Mouse (Mus musculus): ENCODE results near the gene Hoxb4. TPM values are rescaled to one million over a fixed set of nuclear protein-coding genes. Genes with fewer than 3 reads are reported as not detected.

The Hoxb4 gene
- not detected in 2 replicates for polyA plus RNA-seq (2015; fragmentation: Nextera tagmentation; extraction: Ambion mirVana)

DNA sequence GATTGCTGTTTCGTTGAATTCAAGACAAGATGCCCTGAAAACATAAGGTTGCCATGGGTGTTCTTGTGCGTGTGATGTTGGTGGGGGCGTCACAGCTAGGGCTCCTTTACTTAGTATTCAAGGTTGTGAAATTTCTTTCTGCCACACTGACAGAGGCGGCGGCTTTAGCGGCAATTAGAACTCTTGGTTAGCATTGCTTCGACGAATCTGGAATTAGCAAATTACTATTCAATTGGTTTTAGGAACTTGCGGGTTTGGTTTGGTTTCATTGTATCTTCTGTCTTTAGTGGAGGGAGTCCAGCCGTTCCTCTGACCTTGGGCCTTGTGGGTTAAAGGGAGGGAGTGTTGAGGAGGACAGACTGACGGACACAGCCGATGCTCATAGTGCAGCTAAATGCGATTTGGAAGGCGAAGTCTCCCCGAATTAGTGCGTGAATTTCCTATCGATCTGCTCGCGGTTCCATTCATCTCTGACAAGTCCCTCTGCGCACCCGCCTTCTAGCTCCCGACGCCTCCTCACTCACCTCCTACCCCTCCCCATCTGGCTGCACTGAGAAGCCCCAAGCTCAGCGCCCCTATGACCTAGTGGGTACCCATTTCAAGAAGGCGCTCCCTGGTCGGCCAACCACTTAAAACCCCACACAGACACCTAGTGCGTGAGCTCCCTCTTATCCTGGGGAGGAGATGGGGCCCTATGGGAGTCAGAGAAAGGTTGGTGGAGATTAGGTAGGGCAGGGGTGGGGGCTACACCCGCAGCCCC lies at the start of gene Hoxb4:
Hoxb4 (plus strand) TSS at position 660 of the 760 bp plus-strand sequence.
- peaks cover 91% of the 10 kb centered on the region for H3K27me3 ChIP-seq (ENCODE audit: control insufficient read depth, insufficient read depth, low read depth, low read length)
- no peaks in the 10 kb centered on the region for H3K36me3 ChIP-seq (ENCODE audit: control insufficient read depth, insufficient read depth, low read length)
- under 1% methylated on average over 28 of the region's 28 CpGs for WGBS
- no peak for ATAC-seq
- H3K9me3 ChIP-seq (replicated peaks; ENCODE audit: control insufficient read depth, low read length, poor library complexity, severe bottlenecking) = no peaks in the 10 kb centered on the region
- H3K4me1 ChIP-seq (ENCODE audit: control insufficient read depth, insufficient read depth, low read length) = no peaks in the 10 kb centered on the region
- H3K27ac ChIP-seq (ENCODE audit: low read length) = no peak within 1 kb of the TSS
- no peak within 1 kb of the TSS for H3K4me3 ChIP-seq (ENCODE audit: low read depth, low read length)
- H3K9ac ChIP-seq (ENCODE audit: low read depth, low read length) = no peak within 1 kb of the TSS
- peak within 1 kb of the TSS; percentile 12; the same call in 1 of the 2 replicates for H3K4me2 ChIP-seq (ENCODE audit: low read length)

DNA sequence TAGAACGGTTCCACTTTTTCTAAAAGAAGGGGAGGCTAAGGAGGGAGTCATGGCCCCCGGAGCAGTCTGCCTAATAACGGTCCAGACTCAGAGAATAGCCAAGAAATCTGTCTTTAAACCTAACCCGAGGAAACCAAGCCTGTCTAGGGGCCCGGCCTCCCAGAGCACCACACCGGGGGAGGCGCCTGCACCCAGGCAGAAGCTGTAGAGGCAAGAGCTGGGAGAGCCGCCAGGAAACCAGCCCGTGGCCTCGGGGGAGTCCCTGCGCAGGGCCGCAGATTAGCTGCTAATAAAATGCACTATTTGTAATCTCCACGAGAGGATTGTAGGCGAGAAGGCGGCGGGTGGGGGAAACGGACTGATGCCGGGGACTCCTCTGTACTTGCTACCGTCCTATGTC lies 48.2 kb upstream of the Hoxb4 start:
- H3K27ac ChIP-seq (ENCODE audit: low read length) = no peak overlapping the region
- no peak for ATAC-seq
- H3K4me1 ChIP-seq (ENCODE audit: control insufficient read depth, insufficient read depth, low read length) = no peaks in the 10 kb centered on the region; the same call in 1 of the 2 replicates
- H3K36me3 ChIP-seq (ENCODE audit: control insufficient read depth, insufficient read depth, low read length) = no peaks in the 10 kb centered on the region
- no peaks in the 10 kb centered on the region for H3K9me3 ChIP-seq (replicated peaks; ENCODE audit: control insufficient read depth, low read length, poor library complexity, severe bottlenecking)
- peaks cover 91% of the 10 kb centered on the region for H3K27me3 ChIP-seq (ENCODE audit: control insufficient read depth, insufficient read depth, low read depth, low read length)
- no peak overlapping the region for H3K9ac ChIP-seq (ENCODE audit: low read depth, low read length)
- under 1% methylated on average over 19 of the region's 19 CpGs for WGBS
- H3K4me2 ChIP-seq (ENCODE audit: low read length) = no peak overlapping the region
- H3K4me3 ChIP-seq (ENCODE audit: low read depth, low read length) = no peak overlapping the region

DNA sequence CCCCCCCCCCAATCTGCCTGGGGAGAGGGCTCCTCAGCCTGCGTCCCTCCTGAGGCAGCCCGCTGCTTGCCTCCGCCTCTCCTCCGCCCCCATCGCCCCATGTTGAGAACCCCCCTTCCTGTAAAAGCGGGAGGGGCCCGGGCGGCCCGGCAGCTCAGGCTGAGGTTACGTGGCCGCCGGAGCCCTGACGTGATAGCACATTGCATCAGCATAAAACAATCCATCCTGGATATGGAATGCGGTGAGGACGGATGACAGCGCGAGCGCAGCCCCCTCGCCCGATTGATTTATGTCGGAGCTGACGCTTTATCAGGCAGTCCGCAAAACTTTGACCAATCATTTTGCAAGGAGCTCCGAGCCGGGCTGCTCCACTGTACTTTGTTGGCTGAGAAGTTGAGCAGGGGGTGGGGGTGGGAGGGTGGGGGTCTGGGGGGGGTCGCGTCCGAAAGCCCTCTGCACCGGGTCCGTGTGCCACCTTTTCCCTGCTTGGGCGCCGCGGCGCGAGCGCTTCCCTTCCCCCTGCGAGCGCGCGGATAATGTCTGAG lies 47.0 kb upstream of the Hoxb4 start, which contains the start of gene Hoxb9:
Hoxb9 (plus strand) TSS at position 462 of the 545 bp plus-strand sequence.
- no peak within 1 kb of the TSS for H3K27ac ChIP-seq (ENCODE audit: low read length)
- no peaks in the 10 kb centered on the region; the same call in 1 of the 2 replicates for H3K4me1 ChIP-seq (ENCODE audit: control insufficient read depth, insufficient read depth, low read length)
- H3K9me3 ChIP-seq (replicated peaks; ENCODE audit: control insufficient read depth, low read length, poor library complexity, severe bottlenecking) = no peaks in the 10 kb centered on the region

DNA sequence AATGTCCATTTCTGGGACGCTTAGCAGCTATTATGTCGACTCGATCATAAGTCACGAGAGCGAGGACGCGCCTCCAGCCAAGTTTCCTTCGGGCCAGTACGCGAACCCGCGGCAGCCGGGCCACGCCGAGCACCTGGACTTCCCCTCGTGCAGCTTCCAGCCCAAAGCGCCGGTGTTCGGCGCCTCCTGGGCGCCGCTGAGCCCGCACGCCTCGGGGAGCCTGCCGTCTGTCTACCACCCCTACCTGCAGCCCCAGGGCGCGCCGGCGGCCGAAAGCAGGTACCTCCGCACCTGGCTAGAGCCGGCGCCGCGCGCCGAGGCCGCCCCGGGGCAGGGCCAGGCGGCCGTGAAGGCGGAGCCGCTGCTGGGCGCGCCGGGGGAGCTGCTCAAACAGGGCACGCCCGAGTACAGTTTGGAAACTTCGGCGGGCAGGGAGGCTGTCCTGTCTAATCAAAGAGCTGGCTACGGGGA lies 46.5 kb upstream of the Hoxb4 start:
- Histone ChIP-seq H3K4me2 (ENCODE audit: low read length) (no peak overlapping the region), H3K9ac (ENCODE audit: low read depth, low read length) (no peak overlapping the region), H3K36me3 (ENCODE audit: control insufficient read depth, insufficient read depth, low read length) (no peaks in the 10 kb centered on the region), H3K9me3 (replicated peaks; ENCODE audit: control insufficient read depth, low read length, poor library complexity, severe bottlenecking) (no peaks in the 10 kb centered on the region), H3K27me3 (ENCODE audit: control insufficient read depth, insufficient read depth, low read depth, low read length) (peaks cover 91% of the 10 kb centered on the region), H3K27ac (ENCODE audit: low read length) (no peak overlapping the region), H3K4me1 (ENCODE audit: control insufficient read depth, insufficient read depth, low read length) (no peaks in the 10 kb centered on the region; the same call in 1 of the 2 replicates), H3K4me3 (ENCODE audit: low read depth, low read length) (no peak overlapping the region)
- WGBS = under 1% methylated on average over 52 of the region's 52 CpGs
- no peak for ATAC-seq

More for the DNA sequence above, 47.0 kb upstream of the Hoxb4 start, which contains the start of gene Hoxb9:
- no peak within 1 kb of the TSS for H3K4me2 ChIP-seq (ENCODE audit: low read length)
- no peak within 1 kb of the TSS for H3K4me3 ChIP-seq (ENCODE audit: low read depth, low read length)
- no peaks in the 10 kb centered on the region for H3K36me3 ChIP-seq (ENCODE audit: control insufficient read depth, insufficient read depth, low read length)
- WGBS = under 1% methylated on average over 40 of the region's 40 CpGs
- ATAC-seq = no peak
- H3K9ac ChIP-seq (ENCODE audit: low read depth, low read length) = no peak within 1 kb of the TSS
- peaks cover 91% of the 10 kb centered on the region for H3K27me3 ChIP-seq (ENCODE audit: control insufficient read depth, insufficient read depth, low read depth, low read length)

DNA sequence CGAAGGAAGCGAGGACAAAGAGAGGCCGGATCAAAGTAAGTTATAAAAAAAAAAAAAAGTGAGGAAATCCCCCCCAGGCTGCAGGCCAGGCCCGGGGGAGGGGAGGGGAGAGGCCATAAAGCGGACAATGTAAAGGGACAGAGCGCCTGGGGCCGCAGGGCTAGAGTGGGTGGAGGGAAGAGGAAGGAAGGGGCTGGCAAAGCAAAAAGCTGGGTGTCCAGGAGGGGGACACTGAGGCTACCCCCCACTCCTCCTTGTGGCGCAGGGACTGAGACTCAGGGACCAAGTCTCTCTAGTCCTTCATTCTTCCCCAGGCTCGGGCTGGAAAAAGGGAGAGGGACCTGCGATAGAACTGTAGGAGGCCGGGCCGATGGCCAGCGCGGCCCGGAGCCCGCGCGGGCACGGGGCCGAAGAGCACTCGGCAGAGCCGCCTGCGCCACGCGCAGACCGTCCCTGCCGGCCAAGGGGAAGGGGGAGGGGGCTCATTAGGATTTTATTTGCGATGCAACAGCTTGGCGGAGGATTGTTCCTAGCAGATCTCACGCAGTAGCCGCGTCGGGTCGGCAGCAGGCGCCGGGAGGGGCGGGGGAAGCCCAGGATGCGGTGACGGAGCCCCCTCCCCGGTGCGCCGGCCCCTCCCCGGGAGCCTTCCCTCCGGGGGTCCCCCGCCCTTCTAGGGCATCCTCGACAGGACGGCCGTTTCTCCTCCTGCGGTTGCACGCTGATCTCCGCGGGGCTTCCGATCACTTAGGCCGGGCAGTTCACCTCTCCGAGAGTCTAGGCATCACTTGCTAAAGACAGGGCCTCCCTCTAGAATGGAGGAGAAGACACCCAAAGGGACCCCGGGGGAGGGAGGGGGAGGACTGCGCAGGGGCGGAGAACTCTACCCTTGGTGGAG lies 45.8 kb upstream of the Hoxb4 start:
- Histone ChIP-seq H3K4me1 (ENCODE audit: control insufficient read depth, insufficient read depth, low read length) (no peaks in the 10 kb centered on the region; the same call in 1 of the 2 replicates), H3K4me2 (ENCODE audit: low read length) (no peak overlapping the region), H3K9ac (ENCODE audit: low read depth, low read length) (no peak overlapping the region), H3K27ac (ENCODE audit: low read length) (no peak overlapping the region), H3K27me3 (ENCODE audit: control insufficient read depth, insufficient read depth, low read depth, low read length) (peaks cover 91% of the 10 kb centered on the region), H3K9me3 (replicated peaks; ENCODE audit: control insufficient read depth, low read length, poor library complexity, severe bottlenecking) (no peaks in the 10 kb centered on the region), H3K4me3 (ENCODE audit: low read depth, low read length) (no peak overlapping the region), H3K36me3 (ENCODE audit: control insufficient read depth, insufficient read depth, low read length) (no peaks in the 10 kb centered on the region)
- WGBS = under 1% methylated on average over 47 of the region's 58 CpGs
- no peak for ATAC-seq

DNA sequence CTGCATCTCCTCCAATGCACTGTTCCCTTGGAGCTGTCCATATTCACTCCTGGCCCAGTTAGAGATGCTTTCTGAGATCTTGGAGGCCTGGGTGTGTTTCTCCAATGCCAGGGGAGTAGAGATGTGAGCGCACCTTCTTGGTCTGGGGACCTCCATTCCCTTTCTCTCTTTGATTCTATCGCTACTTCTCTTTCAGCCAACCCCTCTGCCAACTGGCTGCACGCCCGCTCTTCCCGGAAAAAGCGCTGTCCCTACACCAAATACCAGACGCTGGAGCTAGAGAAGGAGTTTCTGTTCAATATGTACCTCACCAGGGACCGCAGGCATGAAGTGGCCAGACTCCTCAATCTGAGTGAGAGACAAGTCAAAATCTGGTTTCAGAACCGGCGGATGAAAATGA lies 43.6 kb upstream of the Hoxb4 start:
- WGBS = 2% methylated on average over 10 of the region's 10 CpGs

DNA sequence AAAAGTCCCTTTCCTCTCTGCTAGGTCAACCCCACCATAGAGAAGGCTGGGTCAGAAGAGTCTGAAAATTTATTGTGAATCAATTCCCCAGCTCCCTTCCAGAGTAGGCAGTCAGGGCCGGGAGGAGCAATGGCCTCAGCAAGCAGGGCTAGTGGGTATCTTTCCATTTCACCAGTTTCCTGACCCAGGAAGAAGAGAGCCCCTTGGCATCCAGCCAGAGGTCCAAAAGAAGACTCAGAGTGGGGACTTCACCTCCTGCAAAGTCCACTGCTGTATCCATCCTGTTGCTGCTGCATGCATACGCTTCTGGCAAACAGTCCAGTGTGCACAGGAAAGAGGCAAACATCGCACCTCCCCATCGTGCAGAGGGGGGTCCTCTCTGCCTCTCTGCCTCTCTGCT lies 42.2 kb upstream of the Hoxb4 start:
- no peaks in the 10 kb centered on the region for H3K36me3 ChIP-seq (ENCODE audit: control insufficient read depth, insufficient read depth, low read length)
- no peak for ATAC-seq
- no peak overlapping the region for H3K27ac ChIP-seq (ENCODE audit: low read length)
- no peak overlapping the region for H3K4me2 ChIP-seq (ENCODE audit: low read length)
- 14% methylated on average over 4 of the region's 4 CpGs for WGBS
- no peaks in the 10 kb centered on the region; the same call in 1 of the 2 replicates for H3K4me1 ChIP-seq (ENCODE audit: control insufficient read depth, insufficient read depth, low read length)
- no peaks in the 10 kb centered on the region for H3K9me3 ChIP-seq (replicated peaks; ENCODE audit: control insufficient read depth, low read length, poor library complexity, severe bottlenecking)
- H3K9ac ChIP-seq (ENCODE audit: low read depth, low read length) = no peak overlapping the region
- peaks cover 88% of the 10 kb centered on the region for H3K27me3 ChIP-seq (ENCODE audit: control insufficient read depth, insufficient read depth, low read depth, low read length)
- H3K4me3 ChIP-seq (ENCODE audit: low read depth, low read length) = no peak overlapping the region

More for the DNA sequence above, 43.6 kb upstream of the Hoxb4 start:
- no peak overlapping the region for H3K4me2 ChIP-seq (ENCODE audit: low read length)
- no peaks in the 10 kb centered on the region for H3K36me3 ChIP-seq (ENCODE audit: control insufficient read depth, insufficient read depth, low read length)
- H3K9me3 ChIP-seq (replicated peaks; ENCODE audit: control insufficient read depth, low read length, poor library complexity, severe bottlenecking) = no peaks in the 10 kb centered on the region
- H3K4me1 ChIP-seq (ENCODE audit: control insufficient read depth, insufficient read depth, low read length) = no peaks in the 10 kb centered on the region; the same call in 1 of the 2 replicates
- no peak overlapping the region for H3K4me3 ChIP-seq (ENCODE audit: low read depth, low read length)
- H3K27ac ChIP-seq (ENCODE audit: low read length) = no peak overlapping the region
- peaks cover 91% of the 10 kb centered on the region for H3K27me3 ChIP-seq (ENCODE audit: control insufficient read depth, insufficient read depth, low read depth, low read length)
- ATAC-seq = no peak
- H3K9ac ChIP-seq (ENCODE audit: low read depth, low read length) = no peak overlapping the region

DNA sequence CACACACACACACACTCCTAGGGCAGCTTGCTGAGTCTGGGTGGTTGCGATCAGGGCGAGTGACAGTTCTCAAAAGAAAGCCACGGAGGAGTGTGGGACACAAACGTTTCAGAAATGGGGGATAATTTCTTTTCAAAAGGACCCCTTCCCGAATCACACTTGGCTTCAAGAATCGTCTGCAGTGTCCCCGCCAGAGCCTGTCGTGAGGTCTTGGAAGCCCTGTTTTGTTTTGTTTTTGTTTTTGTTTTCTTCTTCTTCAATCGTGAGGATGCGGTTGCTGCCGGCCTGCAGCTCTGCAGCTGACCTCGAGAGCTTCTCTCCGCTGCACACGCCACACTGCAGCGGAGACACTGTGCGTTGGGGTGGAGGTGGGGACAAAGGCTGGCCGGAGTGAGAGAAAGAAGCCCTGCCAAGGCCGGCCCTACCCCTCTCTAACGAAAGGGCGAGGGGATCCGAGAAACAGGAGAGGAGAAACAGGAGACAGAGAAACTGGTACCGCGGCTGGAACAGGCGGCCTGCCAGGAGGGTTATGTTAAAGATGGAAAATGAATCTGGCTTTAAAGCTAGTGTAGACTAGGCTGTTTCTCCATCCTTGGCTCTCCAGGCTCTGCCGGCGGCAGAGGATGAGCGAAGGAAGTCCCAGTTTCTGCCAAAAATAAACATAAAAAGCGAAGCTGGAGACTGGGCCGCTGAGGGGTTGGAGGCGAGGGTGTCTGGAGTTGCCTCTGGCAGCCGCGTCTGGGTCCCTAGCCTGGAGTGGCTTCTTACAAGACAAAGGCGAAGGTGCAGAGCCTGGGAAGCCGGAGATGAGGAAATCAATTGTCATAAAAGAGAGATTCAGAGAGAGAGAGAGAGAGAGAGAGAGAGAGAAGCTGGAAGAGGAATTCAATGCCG lies 40.7 kb upstream of the Hoxb4 start:
- peaks cover 82% of the 10 kb centered on the region for H3K27me3 ChIP-seq (ENCODE audit: control insufficient read depth, insufficient read depth, low read depth, low read length)
- no peak for ATAC-seq
- H3K4me2 ChIP-seq (ENCODE audit: low read length) = no peak overlapping the region
- no peak overlapping the region for H3K4me3 ChIP-seq (ENCODE audit: low read depth, low read length)
- no peak overlapping the region for H3K9ac ChIP-seq (ENCODE audit: low read depth, low read length)
- H3K27ac ChIP-seq (ENCODE audit: low read length) = no peak overlapping the region
- WGBS = 2% methylated on average over 35 of the region's 35 CpGs
- H3K4me1 ChIP-seq (ENCODE audit: control insufficient read depth, insufficient read depth, low read length) = no peaks in the 10 kb centered on the region
- H3K36me3 ChIP-seq (ENCODE audit: control insufficient read depth, insufficient read depth, low read length) = no peaks in the 10 kb centered on the region
- H3K9me3 ChIP-seq (replicated peaks; ENCODE audit: control insufficient read depth, low read length, poor library complexity, severe bottlenecking) = no peaks in the 10 kb centered on the region

All from midbrain, embryonic 16.5 days (tissue).